Mouse (Mus musculus): ENCODE data around the gene Zfp853. TPM values are rescaled to one million over a fixed set of nuclear protein-coding genes. Genes with fewer than 3 reads are reported as not detected.

Zfp853 gene
- polyA plus RNA-seq, 1 experiment, result 0.96 TPM

DNA sequence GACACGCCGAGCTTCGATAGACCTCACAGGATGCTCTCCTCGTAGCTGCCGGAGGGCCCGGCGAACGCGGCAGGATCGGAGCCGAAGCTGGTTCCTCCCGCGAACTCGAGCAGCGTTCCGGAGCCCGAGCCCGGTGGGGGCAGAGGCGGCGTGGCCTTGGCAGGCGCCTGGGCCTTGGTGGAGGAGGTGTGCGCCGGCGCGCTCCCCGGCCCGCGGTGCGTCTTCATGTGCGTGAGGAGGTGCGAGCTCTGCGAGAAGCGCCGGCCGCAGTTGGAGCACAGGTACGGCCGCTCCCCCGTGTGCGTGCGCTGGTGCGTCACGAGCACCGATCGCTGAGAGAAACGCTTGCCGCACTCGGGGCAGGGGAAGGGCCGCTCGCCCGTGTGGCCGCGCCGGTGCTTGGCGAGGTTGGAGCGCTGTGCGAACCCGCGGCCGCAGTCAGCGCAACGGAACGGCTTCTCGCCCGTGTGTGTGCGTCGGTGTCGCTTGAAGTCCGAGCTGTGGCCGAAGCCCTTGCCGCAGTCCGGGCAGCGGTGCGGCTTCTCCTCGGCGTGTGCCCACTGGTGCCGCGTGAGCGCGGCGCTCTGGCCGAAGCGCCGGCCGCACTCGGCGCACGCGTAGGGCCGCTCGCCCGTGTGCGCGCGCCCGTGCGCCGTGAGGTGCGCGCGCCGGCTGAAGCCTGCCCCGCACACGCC, 40.1 kb downstream of the Zfp853 start:
- TF ChIP-seq POLR2A (IDR thresholded peaks at IDR 0.05; ENCODE audit: control insufficient read depth, extremely low read depth, insufficient read depth, low read length, poor library complexity) (no peak), CTCF (IDR thresholded peaks at IDR 0.05; ENCODE audit: borderline replicate concordance, control insufficient read depth, extremely low read depth, insufficient read depth, low read length, poor library complexity) (no peak)
- DNase-seq, result no peak
- Histone ChIP-seq H3K36me3 (ENCODE audit: control insufficient read depth, insufficient read depth, low read length) (no peaks in the 10 kb centered on the region), H3K27me3 (ENCODE audit: control insufficient read depth, insufficient read depth, low read length) (peaks cover 14% of the 10 kb centered on the region; the same call in 1 of the 2 replicates), H3K27ac (ENCODE audit: control insufficient read depth, insufficient read depth, low read length) (no peak overlapping the region), H3K4me1 (replicated peaks; ENCODE audit: control insufficient read depth, insufficient read depth, low read length) (no peaks in the 10 kb centered on the region; the same call in 1 of the 2 replicates), H3K4me3 (ENCODE audit: control insufficient read depth, insufficient read depth, low read length) (no peak overlapping the region)
- WGBS, result 7% methylated on average over 103 of the region's 103 CpGs

DNA sequence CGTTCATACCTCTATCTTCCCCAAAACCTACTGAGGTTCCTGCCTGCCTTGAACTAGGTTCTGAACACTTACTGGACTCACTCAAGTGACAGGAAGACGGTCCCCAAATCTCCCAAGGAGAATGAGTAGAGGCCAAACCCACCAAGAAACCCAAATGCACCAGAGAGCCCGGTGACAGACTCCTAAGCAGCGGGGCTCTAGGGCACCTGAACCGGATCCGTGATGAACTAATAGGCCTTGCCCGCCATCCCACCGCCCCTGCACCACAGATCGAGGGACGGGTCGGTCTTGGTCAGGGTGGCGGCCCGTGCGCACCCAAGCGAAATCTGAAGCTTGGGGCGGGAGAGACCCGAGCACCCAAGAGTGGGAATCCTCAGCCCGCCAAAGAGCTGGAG, 40.6 kb downstream of the Zfp853 start:
- H3K4me1 ChIP-seq (replicated peaks; ENCODE audit: control insufficient read depth, insufficient read depth, low read length), result no peaks in the 10 kb centered on the region; the same call in 1 of the 2 replicates
- H3K4me3 ChIP-seq (ENCODE audit: control insufficient read depth, insufficient read depth, low read length), result no peak overlapping the region
- peaks cover 14% of the 10 kb centered on the region; the same call in 1 of the 2 replicates for H3K27me3 ChIP-seq (ENCODE audit: control insufficient read depth, insufficient read depth, low read length)
- no peak for TF ChIP-seq POLR2A (IDR thresholded peaks at IDR 0.05; ENCODE audit: control insufficient read depth, extremely low read depth, insufficient read depth, low read length, poor library complexity)
- no peak for TF ChIP-seq CTCF (IDR thresholded peaks at IDR 0.05; ENCODE audit: borderline replicate concordance, control insufficient read depth, extremely low read depth, insufficient read depth, low read length, poor library complexity)
- no peak overlapping the region for H3K27ac ChIP-seq (ENCODE audit: control insufficient read depth, insufficient read depth, low read length)
- 38% methylated on average over 18 of the region's 18 CpGs for WGBS
- H3K36me3 ChIP-seq (ENCODE audit: control insufficient read depth, insufficient read depth, low read length), result no peaks in the 10 kb centered on the region
- DNase-seq, result no peak

DNA sequence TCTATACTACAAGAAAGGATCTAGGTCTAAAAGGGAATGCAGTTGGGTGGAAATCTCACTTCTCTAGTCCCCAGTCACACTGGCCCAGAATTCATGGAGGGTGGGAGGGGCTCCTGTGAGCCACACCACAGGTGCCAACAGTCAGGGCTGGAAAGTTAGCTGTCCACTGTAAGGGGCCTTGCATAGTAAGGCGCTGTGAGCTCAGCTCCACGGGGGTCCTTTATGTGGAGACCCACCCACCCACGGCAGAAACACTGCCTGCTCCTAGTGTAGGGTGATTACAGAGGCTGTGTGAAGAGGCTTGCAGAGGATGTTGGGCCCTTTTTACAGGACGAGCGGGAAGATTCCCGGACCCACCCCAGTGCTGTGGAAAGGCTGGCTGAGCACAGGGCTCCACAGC, 41.4 kb downstream of the Zfp853 start:
- Histone ChIP-seq H3K27me3 (ENCODE audit: control insufficient read depth, insufficient read depth, low read length) (peaks cover 14% of the 10 kb centered on the region; the same call in 1 of the 2 replicates), H3K36me3 (ENCODE audit: control insufficient read depth, insufficient read depth, low read length) (no peaks in the 10 kb centered on the region), H3K27ac (ENCODE audit: control insufficient read depth, insufficient read depth, low read length) (no peak overlapping the region), H3K4me1 (replicated peaks; ENCODE audit: control insufficient read depth, insufficient read depth, low read length) (no peaks in the 10 kb centered on the region; the same call in 1 of the 2 replicates), H3K4me3 (ENCODE audit: control insufficient read depth, insufficient read depth, low read length) (no peak overlapping the region)
- TF ChIP-seq POLR2A (IDR thresholded peaks at IDR 0.05; ENCODE audit: control insufficient read depth, extremely low read depth, insufficient read depth, low read length, poor library complexity), result no peak
- no peak for TF ChIP-seq CTCF (IDR thresholded peaks at IDR 0.05; ENCODE audit: borderline replicate concordance, control insufficient read depth, extremely low read depth, insufficient read depth, low read length, poor library complexity)
- DNase-seq, result no peak
- WGBS, result 65% methylated on average over 6 of the region's 6 CpGs

DNA sequence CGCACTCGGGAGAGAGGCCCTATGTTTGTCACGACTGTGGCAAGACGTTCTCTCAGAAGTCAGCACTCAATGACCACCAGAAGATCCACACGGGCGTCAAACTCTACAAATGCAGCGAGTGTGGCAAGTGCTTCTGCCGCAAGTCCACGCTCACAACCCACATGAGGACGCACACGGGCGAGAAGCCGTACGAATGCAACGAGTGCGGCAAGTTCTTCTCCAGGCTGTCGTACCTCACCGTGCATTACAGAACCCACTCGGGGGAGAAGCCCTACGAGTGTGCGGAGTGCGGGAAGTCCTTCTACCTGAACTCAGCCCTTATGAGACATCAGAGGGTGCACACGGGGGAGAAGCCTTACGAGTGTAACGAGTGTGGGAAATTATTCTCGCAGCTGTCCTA, 48.5 kb downstream of the Zfp853 start:
- no peak for TF ChIP-seq CTCF (IDR thresholded peaks at IDR 0.05; ENCODE audit: borderline replicate concordance, control insufficient read depth, extremely low read depth, insufficient read depth, low read length, poor library complexity)
- no peak for TF ChIP-seq POLR2A (IDR thresholded peaks at IDR 0.05; ENCODE audit: control insufficient read depth, extremely low read depth, insufficient read depth, low read length, poor library complexity)
- Histone ChIP-seq H3K4me1 (replicated peaks; ENCODE audit: control insufficient read depth, insufficient read depth, low read length) (no peaks in the 10 kb centered on the region), H3K4me3 (ENCODE audit: control insufficient read depth, insufficient read depth, low read length) (no peak overlapping the region), H3K36me3 (ENCODE audit: control insufficient read depth, insufficient read depth, low read length) (peaks cover 56% of the 10 kb centered on the region), H3K27ac (ENCODE audit: control insufficient read depth, insufficient read depth, low read length) (no peak overlapping the region), H3K27me3 (ENCODE audit: control insufficient read depth, insufficient read depth, low read length) (no peaks in the 10 kb centered on the region)
- DNase-seq, result no peak
- 97% methylated on average over 26 of the region's 26 CpGs for WGBS

Other genes with a start within 250 kb of the Zfp853 start
- gene Rnf216, start 180.6 kb downstream of the Zfp853 start, polyA plus RNA-seq (2012; rRNA removed), result 16.1 and 17.6 TPM in 2 replicates
- gene Olfr718-ps1, start 146.0 kb downstream of the Zfp853 start, polyA plus RNA-seq (2012; rRNA removed), result not detected in 2 replicates
- gene Rbak, start 112.8 kb downstream of the Zfp853 start, polyA plus RNA-seq (2012; rRNA removed), result 6.4 and 7.5 TPM in 2 replicates
- gene Spdye4b, start 112.6 kb downstream of the Zfp853 start, polyA plus RNA-seq (2012; rRNA removed), result 0.08 TPM in 1 of 2 replicates, not detected in the other
- gene Spdye4a, start 66.7 kb downstream of the Zfp853 start, polyA plus RNA-seq (2012; rRNA removed), result not detected in 2 replicates
- gene Zfp12, start 58.5 kb downstream of the Zfp853 start, polyA plus RNA-seq (2012; rRNA removed), result 24.8 and 32.9 TPM in 2 replicates
- 3.6 and 4.0 TPM in 2 replicates for gene Zfp316, start 23.6 kb downstream of the Zfp853 start, polyA plus RNA-seq (2012; rRNA removed)
- gene E130309D02Rik, start 21.7 kb upstream of the Zfp853 start, polyA plus RNA-seq (2012; rRNA removed), result 65.3 and 83.7 TPM in 2 replicates
- 117 and 118 TPM in 2 replicates for gene Zdhhc4, start 35.6 kb upstream of the Zfp853 start, polyA plus RNA-seq (2012; rRNA removed)
- 0.06 and 0.26 TPM in 2 replicates for gene Grid2ip, start 63.7 kb upstream of the Zfp853 start, polyA plus RNA-seq (2012; rRNA removed)
- 60.9 and 61.6 TPM in 2 replicates for gene Kdelr2, start 110.2 kb upstream of the Zfp853 start, polyA plus RNA-seq (2012; rRNA removed)
- 10.8 and 11.3 TPM in 2 replicates for gene Daglb, start 171.0 kb upstream of the Zfp853 start, polyA plus RNA-seq (2012; rRNA removed)
- gene Rac1, start 234.4 kb upstream of the Zfp853 start, polyA plus RNA-seq (2012; rRNA removed), result 274 and 275 TPM in 2 replicates

Measured in thymus, adult 2 months (tissue).